Mouse (Mus musculus): Measurements from ENCODE around the gene Gpx4.
"Not testable (repeated sequence)": the region's sequence is repeated elsewhere in the genome, so short reads cannot be mapped to it uniquely, and the experiment has no call there.

Gpx4 gene

GRCm38 (mm10) chr10:80050244-80050643 lies 3.3 kb downstream of the Gpx4 start:
- no peak for DNase-seq (ENCODE audit: low spot score in 2 of 2)

- no peak for DNase-seq (ENCODE audit: low spot score in 2 of 2)
Observed at GRCm38 (mm10) chr10:80050885-80051617, 4.1 kb downstream of the Gpx4 start.

GRCm38 (mm10) chr10:80051618-80052373 lies 4.8 kb downstream of the Gpx4 start:
- DNase-seq (ENCODE audit: low spot score in 2 of 2), result no peak

GRCm38 (mm10) chr10:80052374-80052764 lies 5.4 kb downstream of the Gpx4 start:
- no peak for DNase-seq (ENCODE audit: low spot score in 2 of 2)

GRCm38 (mm10) chr10:80053259-80053780 lies 6.4 kb downstream of the Gpx4 start:
- peak; percentile 99 to 100 for DNase-seq (ENCODE audit: low spot score in 2 of 2)

GRCm38 (mm10) chr10:80053831-80054815 lies 7.2 kb downstream of the Gpx4 start:
- peak; percentile 78 to 90 for DNase-seq (ENCODE audit: low spot score in 2 of 2)

- DNase-seq (ENCODE audit: low spot score in 2 of 2), result not testable (repeated sequence)
Observed at GRCm38 (mm10) chr10:80054911-80055310, 7.9 kb downstream of the Gpx4 start.

GRCm38 (mm10) chr10:80055364-80055763 lies 8.4 kb downstream of the Gpx4 start:
- DNase-seq (ENCODE audit: low spot score in 2 of 2), result no peak

- DNase-seq (ENCODE audit: low spot score in 2 of 2), result no peak
Observed at GRCm38 (mm10) chr10:80055891-80056290, 8.9 kb downstream of the Gpx4 start.

- DNase-seq (ENCODE audit: low spot score in 2 of 2), result no peak
Observed at GRCm38 (mm10) chr10:80056506-80056905, 9.5 kb downstream of the Gpx4 start.

GRCm38 (mm10) chr10:80056976-80057682 lies 10.2 kb downstream of the Gpx4 start:
- no peak for DNase-seq (ENCODE audit: low spot score in 2 of 2)

GRCm38 (mm10) chr10:80057683-80058326 lies 10.8 kb downstream of the Gpx4 start:
- no peak for DNase-seq (ENCODE audit: low spot score in 2 of 2)

GRCm38 (mm10) chr10:80063104-80063503 lies 16.1 kb downstream of the Gpx4 start:
- DNase-seq (ENCODE audit: low spot score in 2 of 2), result no peak

GRCm38 (mm10) chr10:80063877-80064650 lies 17.1 kb downstream of the Gpx4 start:
- DNase-seq (ENCODE audit: low spot score in 2 of 2), result no peak

GRCm38 (mm10) chr10:80069251-80069650 lies 22.3 kb downstream of the Gpx4 start:
- DNase-seq (ENCODE audit: low spot score in 2 of 2), result no peak

GRCm38 (mm10) chr10:80069948-80070450 lies 23.0 kb downstream of the Gpx4 start:
- DNase-seq (ENCODE audit: low spot score in 2 of 2), result no peak

- DNase-seq (ENCODE audit: low spot score in 2 of 2), result peak in 1 of 2 experiments; percentile 73
Observed at GRCm38 (mm10) chr10:80070837-80071515, 24.0 kb downstream of the Gpx4 start.

- no peak for DNase-seq (ENCODE audit: low spot score in 2 of 2)
Observed at GRCm38 (mm10) chr10:80071516-80071900, 24.5 kb downstream of the Gpx4 start.

Data from spleen, postnatal 4 days (tissue).